ENCODE assay signal across 8 mouse cellular contexts in genomic region chr9:45849528-45850408, GRCm38 (mm10). TPM values are rescaled to one million over a fixed set of nuclear protein-coding genes. Genes with fewer than 3 reads are reported as not detected.
A peak's percentile ranks its signal among the peaks of the same experiment; 100 is the strongest.
DNase-seq lines count a peak whose midpoint lies in the region; ATAC-seq and TF ChIP-seq lines count a peak whose summit lies in the region.

No protein-coding gene starts in this region.

- WGBS in lung, embryonic 14.5 days = 62% methylated on average over 9 of the region's 9 CpGs
- 56% methylated on average over 9 of the region's 9 CpGs for WGBS in lung, adult 2 months
- WGBS in hindbrain, embryonic 15.5 days = 66% methylated on average over 9 of the region's 9 CpGs
- 59% methylated on average over 9 of the region's 9 CpGs for WGBS in liver, embryonic 13.5 days (ENCODE audit: insufficient replicate concordance)

- 0 out of 2 replicates have a peak, but pooled peaks cover 4% of the 10 kb centered on the region for H3K4me1 ChIP-seq in lung, embryonic 14.5 days (ENCODE audit: insufficient read depth)
- peaks cover 4% of the 10 kb centered on the region; the same call in 1 of the 2 replicates for H3K4me1 ChIP-seq in lung, adult 2 months (ENCODE audit: control insufficient read depth, insufficient read depth, low read length)
- H3K4me1 ChIP-seq in hindbrain, embryonic 15.5 days (replicated peaks) = peaks cover 29% of the 10 kb centered on the region
- H3K4me1 ChIP-seq in liver, embryonic 13.5 days (replicated peaks) = peaks cover 36% of the 10 kb centered on the region

- H3K9ac ChIP-seq in lung, embryonic 14.5 days = no peak overlapping the region
- no peak overlapping the region for H3K9ac ChIP-seq in hindbrain, embryonic 15.5 days
- 0 out of 2 replicates have a peak overlapping the region, but pooled peaks have one; percentile 4 for H3K9ac ChIP-seq in liver, embryonic 13.5 days

- no peak for TF ChIP-seq CTCF in lung, embryonic 14.5 days (IDR thresholded peaks at IDR 0.05; ENCODE audit: low read depth)
- no peak for TF ChIP-seq CTCF in lung, adult 2 months (IDR thresholded peaks at IDR 0.05; ENCODE audit: insufficient read depth, low read length)
- TF ChIP-seq CTCF in gastrocnemius, adult 2 months (IDR thresholded peaks at IDR 0.05) = no peak

- H3K27ac ChIP-seq in lung, embryonic 14.5 days (ENCODE audit: low read depth) = peak overlapping the region; percentile 83
- peak overlapping the region; percentile 86 for H3K27ac ChIP-seq in gastrocnemius, adult 2 months
- H3K27ac ChIP-seq in hindbrain, embryonic 15.5 days (replicated peaks) = peak overlapping the region; percentile 70
- H3K27ac ChIP-seq in liver, embryonic 13.5 days = peak overlapping the region; percentile 76

- H3K36me3 ChIP-seq in lung, embryonic 14.5 days (ENCODE audit: insufficient read depth) = peaks cover 7% of the 10 kb centered on the region; the same call in 1 of the 2 replicates
- peaks cover 9% of the 10 kb centered on the region; the same call in 1 of the 2 replicates for H3K36me3 ChIP-seq in hindbrain, embryonic 15.5 days
- no peaks in the 10 kb centered on the region for H3K36me3 ChIP-seq in liver, embryonic 13.5 days

- intact Hi-C loops in gastrocnemius, adult 2 months (cut with DNase I) = no loop called here

- H3K4me3 ChIP-seq in lung, embryonic 14.5 days (ENCODE audit: low read depth, low read length) = no peak overlapping the region
- H3K4me3 ChIP-seq in lung, adult 2 months (replicated peaks; ENCODE audit: extremely low read depth, low read depth, low read length) = no peak overlapping the region
- peak overlapping the region; percentile 45 for H3K4me3 ChIP-seq in gastrocnemius, adult 2 months
- H3K4me3 ChIP-seq in hindbrain, embryonic 15.5 days = no peak overlapping the region
- no peak overlapping the region for H3K4me3 ChIP-seq in liver, embryonic 13.5 days (replicated peaks)

- H3K9me3 ChIP-seq in lung, embryonic 14.5 days (ENCODE audit: low read depth, low read length) = no peaks in the 10 kb centered on the region
- H3K9me3 ChIP-seq in hindbrain, embryonic 15.5 days = no peaks in the 10 kb centered on the region
- no peaks in the 10 kb centered on the region for H3K9me3 ChIP-seq in liver, embryonic 13.5 days (replicated peaks)

- peak; percentile 86 for ATAC-seq in lung, embryonic 14.5 days (ENCODE audit: insufficient read depth)
- ATAC-seq in hindbrain, embryonic 15.5 days (ENCODE audit: low FRiP score, low read depth) = peak; percentile 76
- ATAC-seq in liver, embryonic 13.5 days (ENCODE audit: low read depth) = no peak

- DNase-seq in lung, embryonic 14.5 days = peak; percentile 63
- DNase-seq in lung, adult 2 months = no peak
- DNase-seq in gastrocnemius, adult 2 months = peak; percentile 88
- DNase-seq in liver, embryonic 13.5 days = no peak
- peak; percentile 63 to 79 for DNase-seq in right cerebral cortex, postnatal 10 days (ENCODE audit: low spot score in 2 of 2)
- no peak for DNase-seq in thymus, adult 18-20 months
- no peak for DNase-seq in embryo, embryonic 11 days

- H3K4me2 ChIP-seq in lung, embryonic 14.5 days = no peak overlapping the region
- no peak overlapping the region for H3K4me2 ChIP-seq in hindbrain, embryonic 15.5 days
- H3K4me2 ChIP-seq in liver, embryonic 13.5 days = no peak overlapping the region

- no peak for TF ChIP-seq POLR2A in lung, adult 2 months (IDR thresholded peaks at IDR 0.05; ENCODE audit: borderline replicate concordance, extremely low read depth, low read depth, low read length)

- H3K27me3 ChIP-seq in lung, embryonic 14.5 days (ENCODE audit: insufficient read depth, low read length) = no peaks in the 10 kb centered on the region
- H3K27me3 ChIP-seq in hindbrain, embryonic 15.5 days = no peaks in the 10 kb centered on the region
- no peaks in the 10 kb centered on the region for H3K27me3 ChIP-seq in liver, embryonic 13.5 days

RNA-seq across cellular contexts. Expression of gene Bace1, which starts 11.4 kb away (rescaled TPM):
- polyA plus RNA-seq in lung, embryonic 14.5 days (2014; fragmentation: Nextera tagmentation; extraction: Ambion mirVana) = 27.2 and 29.9 TPM in 2 replicates
- 21.0 and 25.7 TPM in 2 replicates for polyA plus RNA-seq in lung, adult 2 months (2012; rRNA removed)
- 10 to 100 TPM; 26.1 to 72.2 TPM for total RNA-seq in gastrocnemius, adult 2 months (2021)
- 52.2 and 53.1 TPM in 2 replicates for polyA plus RNA-seq in hindbrain, embryonic 15.5 days (2015; fragmentation: Nextera tagmentation; extraction: Ambion mirVana)
- polyA plus RNA-seq in liver, embryonic 13.5 days (2015; fragmentation: Nextera tagmentation; extraction: Ambion mirVana) = 5.1 and 6.8 TPM in 2 replicates

RNA-seq across cellular contexts. Expression of gene Cep164, which starts 21.3 kb away (rescaled TPM):
- polyA plus RNA-seq in lung, embryonic 14.5 days (2014; fragmentation: Nextera tagmentation; extraction: Ambion mirVana) = 23.2 and 26.9 TPM in 2 replicates
- polyA plus RNA-seq in lung, adult 2 months (2012; rRNA removed) = 23.1 and 23.4 TPM in 2 replicates
- 1 to 10 TPM; 2.0 to 2.5 TPM for total RNA-seq in gastrocnemius, adult 2 months (2021)
- 14.8 and 14.9 TPM in 2 replicates for polyA plus RNA-seq in hindbrain, embryonic 15.5 days (2015; fragmentation: Nextera tagmentation; extraction: Ambion mirVana)
- 5.1 and 6.0 TPM in 2 replicates for polyA plus RNA-seq in liver, embryonic 13.5 days (2015; fragmentation: Nextera tagmentation; extraction: Ambion mirVana)

RNA-seq across cellular contexts. Expression of gene Pcsk7, which starts 56.5 kb away (rescaled TPM):
- 18.5 and 19.2 TPM in 2 replicates for polyA plus RNA-seq in lung, embryonic 14.5 days (2014; fragmentation: Nextera tagmentation; extraction: Ambion mirVana)
- polyA plus RNA-seq in lung, adult 2 months (2012; rRNA removed) = 29.0 and 33.4 TPM in 2 replicates
- total RNA-seq in gastrocnemius, adult 2 months (2021) = 10 to 100 TPM in 1 of 2 experiments, 1 to 10 TPM in 1; 9.3 to 12.3 TPM
- polyA plus RNA-seq in hindbrain, embryonic 15.5 days (2015; fragmentation: Nextera tagmentation; extraction: Ambion mirVana) = 21.6 and 22.2 TPM in 2 replicates
- 7.4 and 7.7 TPM in 2 replicates for polyA plus RNA-seq in liver, embryonic 13.5 days (2015; fragmentation: Nextera tagmentation; extraction: Ambion mirVana)

RNA-seq across cellular contexts. Expression of gene Rnf214, which starts 56.9 kb away (rescaled TPM):
- 52.6 and 54.4 TPM in 2 replicates for polyA plus RNA-seq in lung, embryonic 14.5 days (2014; fragmentation: Nextera tagmentation; extraction: Ambion mirVana)
- polyA plus RNA-seq in lung, adult 2 months (2012; rRNA removed) = 12.3 and 16.3 TPM in 2 replicates
- total RNA-seq in gastrocnemius, adult 2 months (2021) = 10 to 100 TPM; 25.3 to 31.0 TPM
- 94.1 and 109 TPM in 2 replicates for polyA plus RNA-seq in hindbrain, embryonic 15.5 days (2015; fragmentation: Nextera tagmentation; extraction: Ambion mirVana)
- polyA plus RNA-seq in liver, embryonic 13.5 days (2015; fragmentation: Nextera tagmentation; extraction: Ambion mirVana) = 13.3 and 17.0 TPM in 2 replicates

Comparison
In these comparisons a context has a peak if more than half of its experiments do, and no peak if none do; other contexts are left out.
1. DNase-seq: peak in lung, embryonic 14.5 days (single experiment), gastrocnemius, adult 2 months (single experiment) and right cerebral cortex, postnatal 10 days (2 of 2); none in lung, adult 2 months (single experiment), liver, embryonic 13.5 days (single experiment), thymus, adult 18-20 months (0 of 2) and embryo, embryonic 11 days (single experiment).
2. Peak in every context shown above with its lines, with median percentiles within 50 percentile points of each other: H3K27ac ChIP-seq.